Mouse (Mus musculus): Measurements from ENCODE around the gene Eef1akmt2. TPM values are rescaled to one million over a fixed set of nuclear protein-coding genes. Genes with fewer than 3 reads are reported as not detected.

Eef1akmt2 gene
- polyA plus RNA-seq, 1 experiment from 2014 or later, result 79.6 TPM

DNA sequence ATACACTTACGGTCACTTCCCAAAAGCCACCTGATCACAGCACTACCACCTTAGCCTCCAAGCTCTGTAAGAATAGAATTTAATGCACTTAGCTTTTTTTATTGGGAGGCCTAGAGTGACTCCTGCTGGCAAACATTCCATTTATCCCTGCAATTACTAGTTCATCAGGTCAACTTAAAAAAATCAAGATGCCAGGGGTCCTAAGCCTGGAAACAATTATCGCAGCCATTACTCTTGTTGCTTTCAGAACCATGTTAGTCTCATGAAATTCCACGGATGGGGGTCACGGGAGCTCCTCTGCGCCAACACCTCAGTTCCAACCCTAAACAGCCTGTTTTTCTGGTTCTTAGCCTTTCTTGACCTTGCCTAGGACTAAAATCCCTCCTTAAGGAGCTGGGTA, 37.4 kb downstream of the Eef1akmt2 start:
- H3K36me3 ChIP-seq, result no peaks in the 10 kb centered on the region
- H3K9me3 ChIP-seq, result no peaks in the 10 kb centered on the region
- no peak overlapping the region for H3K9ac ChIP-seq
- no peak for ATAC-seq (ENCODE audit: low FRiP score, low read depth)
- H3K4me2 ChIP-seq (replicated peaks), result no peak overlapping the region
- 70% methylated on average over 5 of the region's 5 CpGs for WGBS
- H3K27me3 ChIP-seq (replicated peaks), result no peaks in the 10 kb centered on the region
- H3K4me1 ChIP-seq, result peaks cover 30% of the 10 kb centered on the region
- H3K27ac ChIP-seq, result no peak overlapping the region
- H3K4me3 ChIP-seq, result no peak overlapping the region

- ATAC-seq (ENCODE audit: low FRiP score, low read depth), result no peak
- Histone ChIP-seq H3K4me1 (peaks cover 40% of the 10 kb centered on the region), H3K4me3 (peak overlapping the region; percentile 67), H3K27me3 (replicated peaks) (no peaks in the 10 kb centered on the region), H3K9ac (peak overlapping the region; percentile 86), H3K4me2 (replicated peaks) (peak overlapping the region; percentile 86), H3K27ac (0 out of 2 replicates have a peak overlapping the region, but pooled peaks have one; percentile 74), H3K36me3 (no peaks in the 10 kb centered on the region), H3K9me3 (no peaks in the 10 kb centered on the region)
- WGBS, result under 1% methylated on average over 7 of the region's 7 CpGs
These were observed 38.4 kb downstream of the Eef1akmt2 start for GRCm38 (mm10) chr7:132814089-132814450.

DNA sequence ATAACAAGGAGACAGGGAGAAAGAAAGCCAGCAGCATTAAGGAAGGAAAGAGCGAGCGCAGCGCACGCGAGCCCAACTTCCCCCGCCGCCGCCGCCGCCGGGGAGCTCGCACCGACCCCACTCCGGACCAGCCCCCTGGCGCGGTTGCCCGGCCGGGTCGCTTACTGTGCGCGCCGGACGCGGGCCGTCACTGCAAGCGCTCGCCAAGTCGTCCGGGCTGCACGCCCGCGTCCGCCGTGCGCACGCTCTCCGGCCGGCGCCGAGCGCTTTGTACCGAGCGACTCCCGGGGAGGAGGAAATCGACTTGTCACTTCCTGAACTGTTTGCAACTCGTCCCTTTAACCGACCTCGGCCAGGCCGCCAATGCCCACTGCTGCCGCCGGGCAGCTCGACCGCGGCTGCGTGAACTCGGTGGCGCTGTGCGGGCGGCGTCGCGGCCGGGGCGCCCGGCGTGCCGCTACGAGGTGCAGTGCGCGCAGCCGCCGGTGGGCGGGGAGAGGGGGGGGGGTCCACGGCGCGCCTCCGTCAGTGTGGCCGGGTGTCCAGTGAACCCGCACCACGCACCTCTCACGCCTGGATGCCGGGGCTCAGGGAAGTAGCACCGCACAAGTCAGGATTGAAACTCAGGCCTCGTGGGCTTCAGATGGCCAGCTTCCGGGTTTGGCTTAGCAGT, 38.9 kb downstream of the Eef1akmt2 start, which contains the start of gene Fam53b:
Gene Fam53b (minus strand): TSS at position 471 of the 673 bp plus-strand sequence.
- Histone ChIP-seq H3K9me3 (no peaks in the 10 kb centered on the region), H3K4me1 (peaks cover 45% of the 10 kb centered on the region), H3K36me3 (no peaks in the 10 kb centered on the region), H3K9ac (peak within 1 kb of the TSS; percentile 86), H3K4me2 (replicated peaks) (peak within 1 kb of the TSS; percentile 86), H3K27ac (peak within 1 kb of the TSS; percentile 74), H3K27me3 (replicated peaks) (no peaks in the 10 kb centered on the region), H3K4me3 (peak within 1 kb of the TSS; percentile 67)
- ATAC-seq (ENCODE audit: low FRiP score, low read depth), result peak; percentile 54
- under 1% methylated on average over 72 of the region's 85 CpGs for WGBS

- H3K9ac ChIP-seq, result peak overlapping the region; percentile 86
- under 1% methylated on average over 59 of the region's 59 CpGs for WGBS
- peaks cover 52% of the 10 kb centered on the region for H3K4me1 ChIP-seq
- H3K4me3 ChIP-seq, result peak overlapping the region; percentile 67
- H3K36me3 ChIP-seq, result no peaks in the 10 kb centered on the region
- no peaks in the 10 kb centered on the region for H3K9me3 ChIP-seq
- peak overlapping the region; percentile 86 for H3K4me2 ChIP-seq (replicated peaks)
- H3K27ac ChIP-seq, result peak overlapping the region; percentile 74
- H3K27me3 ChIP-seq (replicated peaks), result no peaks in the 10 kb centered on the region
- 0 out of 2 replicates have a peak, but pooled peaks have one; percentile 6 for ATAC-seq (ENCODE audit: low FRiP score, low read depth)
These were observed 39.7 kb downstream of the Eef1akmt2 start for GRCm38 (mm10) chr7:132812619-132813415.

DNA sequence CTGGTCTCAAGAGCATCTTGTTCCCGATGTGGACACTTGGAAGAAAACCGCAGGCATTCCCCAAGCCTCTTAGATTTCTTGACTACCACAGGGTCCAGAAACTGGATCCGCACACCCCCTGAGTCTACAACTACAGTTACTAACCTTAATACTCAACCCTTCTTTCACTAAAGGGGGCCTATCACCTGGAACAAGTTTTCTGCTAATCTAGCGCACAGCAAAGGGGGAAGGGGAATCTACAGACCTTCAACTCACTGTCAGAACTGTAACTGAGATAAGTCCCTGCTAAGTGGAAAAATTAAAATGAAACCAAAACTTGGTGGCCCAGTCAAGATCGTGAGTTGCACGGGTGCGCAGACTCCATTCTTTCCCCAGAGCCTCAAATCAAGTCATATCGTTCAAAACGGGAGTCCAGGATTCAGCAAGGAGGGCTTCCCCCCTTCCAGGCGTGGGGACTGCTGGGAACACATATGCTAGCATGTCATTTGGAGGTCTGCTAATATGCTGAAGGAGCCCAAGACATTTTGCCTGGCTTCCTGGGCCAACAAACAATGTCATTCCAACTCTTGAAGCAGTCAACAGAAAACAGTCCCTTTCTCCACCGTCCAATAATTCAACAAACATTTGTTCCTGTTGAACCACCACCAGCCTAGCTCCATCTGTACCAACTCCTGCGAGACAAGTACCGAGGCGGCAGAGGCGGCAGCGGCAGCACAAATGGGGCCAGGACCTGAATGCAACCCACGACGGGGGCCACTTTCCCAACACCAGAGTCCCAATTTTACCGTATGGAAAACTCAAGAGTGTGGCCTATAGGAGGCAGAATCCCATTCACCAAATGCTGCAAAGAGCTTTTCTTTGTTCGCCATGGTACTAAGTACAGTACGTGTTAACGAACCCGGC, 40.5 kb downstream of the Eef1akmt2 start:
- H3K27me3 ChIP-seq (replicated peaks), result no peaks in the 10 kb centered on the region
- H3K4me1 ChIP-seq, result peaks cover 61% of the 10 kb centered on the region
- H3K9ac ChIP-seq, result peak overlapping the region; percentile 86
- H3K36me3 ChIP-seq, result no peaks in the 10 kb centered on the region
- H3K4me3 ChIP-seq, result peak overlapping the region; percentile 67
- H3K4me2 ChIP-seq (replicated peaks), result peak overlapping the region; percentile 86
- H3K27ac ChIP-seq, result no peak overlapping the region
- 11% methylated on average over 23 of the region's 23 CpGs for WGBS
- no peak for ATAC-seq (ENCODE audit: low FRiP score, low read depth)
- no peaks in the 10 kb centered on the region for H3K9me3 ChIP-seq

DNA sequence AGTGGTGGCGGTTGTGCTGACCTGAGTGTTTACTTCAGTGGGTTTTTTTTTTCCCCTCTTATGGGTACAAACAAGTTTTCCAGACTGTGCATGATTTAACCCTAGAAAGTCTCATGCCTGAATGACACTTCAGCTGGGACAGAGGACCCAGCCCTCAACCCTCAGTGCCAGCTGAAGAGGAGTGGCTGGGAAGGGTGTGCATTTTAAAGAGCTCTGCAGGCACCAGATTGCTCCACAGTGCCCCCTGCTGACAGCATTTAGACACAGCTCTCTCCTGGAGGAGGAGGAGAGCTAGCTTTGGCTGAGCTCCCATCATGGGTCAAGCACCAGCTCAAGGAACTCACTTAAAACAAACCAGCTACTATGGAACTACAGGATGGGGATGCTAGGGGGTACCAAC, 41.6 kb downstream of the Eef1akmt2 start:
- no peak for ATAC-seq (ENCODE audit: low FRiP score, low read depth)
- no peak overlapping the region for H3K4me3 ChIP-seq
- no peak overlapping the region for H3K27ac ChIP-seq
- WGBS, result 59% methylated on average over 1 of the region's 1 CpGs
- H3K27me3 ChIP-seq (replicated peaks), result no peaks in the 10 kb centered on the region
- H3K4me2 ChIP-seq (replicated peaks), result peak overlapping the region; percentile 86
- H3K4me1 ChIP-seq, result peaks cover 66% of the 10 kb centered on the region
- no peak overlapping the region for H3K9ac ChIP-seq
- no peaks in the 10 kb centered on the region for H3K9me3 ChIP-seq
- no peaks in the 10 kb centered on the region for H3K36me3 ChIP-seq

GRCm38 (mm10) chr7:132810368-132810767, 42.1 kb downstream of the Eef1akmt2 start:
- 7% methylated on average over 6 of the region's 6 CpGs for WGBS
- ATAC-seq (ENCODE audit: low FRiP score, low read depth), result peak; percentile 33; the same call in 1 of the 2 replicates
- Histone ChIP-seq H3K27ac (0 out of 2 replicates have a peak overlapping the region, but pooled peaks have one; percentile 10), H3K9ac (no peak overlapping the region), H3K4me1 (peaks cover 68% of the 10 kb centered on the region), H3K27me3 (replicated peaks) (no peaks in the 10 kb centered on the region), H3K4me2 (replicated peaks) (peak overlapping the region; percentile 86), H3K4me3 (no peak overlapping the region), H3K36me3 (no peaks in the 10 kb centered on the region), H3K9me3 (no peaks in the 10 kb centered on the region)

DNA sequence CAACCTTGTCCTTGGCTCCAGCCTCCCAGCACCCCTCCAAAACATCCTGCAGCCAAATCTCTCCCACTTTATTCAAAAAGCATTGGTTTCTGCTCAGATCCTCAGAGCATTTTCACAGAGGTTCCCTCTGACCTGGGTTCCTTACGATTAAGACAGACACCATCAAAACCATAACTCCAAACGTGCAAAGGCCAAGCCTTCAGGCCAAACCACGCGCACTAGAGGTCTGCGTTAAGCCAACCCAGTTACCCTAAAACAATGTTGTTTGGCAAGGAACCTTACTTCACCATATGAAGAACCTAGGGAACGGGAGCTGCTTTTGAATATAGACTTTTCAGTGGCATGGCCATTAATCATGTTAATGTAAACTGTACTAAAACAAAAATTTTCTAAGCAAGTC, 42.8 kb downstream of the Eef1akmt2 start:
- no peak overlapping the region for H3K4me3 ChIP-seq
- 0 out of 2 replicates have a peak overlapping the region, but pooled peaks have one; percentile 45 for H3K9ac ChIP-seq

DNA sequence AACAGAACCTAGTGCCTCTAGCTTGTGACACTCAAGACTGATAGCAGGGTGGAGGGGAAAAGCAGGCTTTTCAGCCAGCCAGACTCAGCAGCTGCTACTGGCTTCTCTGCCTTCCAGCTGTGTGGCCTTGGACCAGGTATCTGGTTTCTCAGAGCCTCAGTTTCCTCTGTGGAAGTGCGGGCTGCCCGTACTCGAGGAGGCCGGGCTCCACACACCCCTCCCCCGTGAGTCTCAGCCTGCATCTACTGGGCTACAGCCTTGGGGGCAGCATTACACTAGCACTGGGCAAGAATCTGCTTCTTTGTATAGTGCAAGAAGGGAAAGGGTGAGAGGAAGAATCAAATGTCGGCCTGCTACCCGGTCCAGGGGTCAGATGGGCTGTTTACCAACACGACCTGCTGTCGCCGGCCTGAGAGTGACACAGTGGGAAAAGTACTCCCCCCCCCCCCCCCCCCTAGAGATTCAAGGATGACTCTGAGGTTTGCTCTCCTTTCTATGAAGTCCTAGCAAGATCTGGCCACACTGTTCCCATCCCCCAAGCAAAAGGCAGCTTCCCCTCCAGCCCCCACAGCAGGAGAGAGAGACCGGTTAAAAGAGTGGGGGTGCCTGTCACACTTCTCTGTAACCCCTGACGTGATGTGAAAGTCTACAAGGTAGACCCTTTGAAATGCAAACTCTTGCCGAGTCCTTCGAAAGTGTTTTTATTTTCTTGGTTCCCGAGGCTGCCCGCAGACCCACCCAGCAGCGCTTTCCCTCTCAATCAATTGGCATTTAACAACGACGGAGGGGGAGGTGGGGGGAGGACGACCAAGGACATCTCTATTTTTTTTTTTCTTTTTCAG, 43.4 kb downstream of the Eef1akmt2 start:
- peaks cover 65% of the 10 kb centered on the region for H3K4me1 ChIP-seq
- peak; percentile 41 for ATAC-seq (ENCODE audit: low FRiP score, low read depth)
- no peaks in the 10 kb centered on the region for H3K36me3 ChIP-seq
- peak overlapping the region; percentile 86 for H3K4me2 ChIP-seq (replicated peaks)
- peak overlapping the region; percentile 45; the same call in 1 of the 2 replicates for H3K9ac ChIP-seq
- WGBS, result 3% methylated on average over 20 of the region's 20 CpGs
- no peak overlapping the region for H3K4me3 ChIP-seq
- H3K27me3 ChIP-seq (replicated peaks), result no peaks in the 10 kb centered on the region
- no peaks in the 10 kb centered on the region for H3K9me3 ChIP-seq
- H3K27ac ChIP-seq, result peak overlapping the region; percentile 72

More for the DNA sequence above, 42.8 kb downstream of the Eef1akmt2 start:
- Histone ChIP-seq H3K27me3 (replicated peaks) (no peaks in the 10 kb centered on the region), H3K4me1 (peaks cover 65% of the 10 kb centered on the region), H3K9me3 (no peaks in the 10 kb centered on the region), H3K27ac (0 out of 2 replicates have a peak overlapping the region, but pooled peaks have one; percentile 72), H3K36me3 (no peaks in the 10 kb centered on the region), H3K4me2 (replicated peaks) (peak overlapping the region; percentile 86)
- WGBS, result 12% methylated on average over 6 of the region's 6 CpGs
- ATAC-seq (ENCODE audit: low FRiP score, low read depth), result no peak

GRCm38 (mm10) chr7:132808051-132808796, 44.2 kb downstream of the Eef1akmt2 start:
- Histone ChIP-seq H3K4me1 (peaks cover 69% of the 10 kb centered on the region), H3K4me2 (replicated peaks) (peak overlapping the region; percentile 86), H3K27ac (peak overlapping the region; percentile 72; the same call in 1 of the 2 replicates), H3K9me3 (no peaks in the 10 kb centered on the region), H3K27me3 (replicated peaks) (no peaks in the 10 kb centered on the region), H3K9ac (no peak overlapping the region), H3K36me3 (no peaks in the 10 kb centered on the region), H3K4me3 (no peak overlapping the region)
- WGBS, result 39% methylated on average over 7 of the region's 7 CpGs
- 0 out of 2 replicates have a peak, but pooled peaks have one; percentile 0 for ATAC-seq (ENCODE audit: low FRiP score, low read depth)

Measured in neural tube, embryonic 12.5 days (tissue).